Mouse (Mus musculus) thymus, postnatal 25 days (tissue): ENCODE measurements around the gene Ndc1.

Source experiments
- DNase-seq: peaks from one replicate; pipeline ENCODE4 v3.0.0; 2022

The Ndc1 gene

DNA sequence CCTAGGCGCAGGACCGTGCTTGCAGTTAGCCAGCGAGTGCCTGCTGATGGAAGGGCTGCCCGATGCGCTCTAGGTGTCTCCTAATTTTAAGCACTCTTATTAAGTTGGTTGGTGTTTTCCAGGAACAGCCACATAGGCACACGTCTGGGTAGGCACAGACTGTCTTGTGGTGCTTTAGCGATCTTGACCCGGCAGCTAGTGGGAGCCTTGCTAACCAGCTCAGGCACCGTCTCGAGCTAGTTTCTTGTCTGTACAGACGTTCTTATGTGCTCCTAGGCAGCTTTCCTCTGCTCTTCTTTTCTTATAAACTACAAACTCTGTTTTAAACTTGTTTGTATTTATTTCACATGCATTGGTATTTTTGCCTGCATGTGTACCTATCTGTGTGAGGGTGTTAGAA, 76.0 kb downstream of the Ndc1 start:
- DNase-seq, result no peak

DNA sequence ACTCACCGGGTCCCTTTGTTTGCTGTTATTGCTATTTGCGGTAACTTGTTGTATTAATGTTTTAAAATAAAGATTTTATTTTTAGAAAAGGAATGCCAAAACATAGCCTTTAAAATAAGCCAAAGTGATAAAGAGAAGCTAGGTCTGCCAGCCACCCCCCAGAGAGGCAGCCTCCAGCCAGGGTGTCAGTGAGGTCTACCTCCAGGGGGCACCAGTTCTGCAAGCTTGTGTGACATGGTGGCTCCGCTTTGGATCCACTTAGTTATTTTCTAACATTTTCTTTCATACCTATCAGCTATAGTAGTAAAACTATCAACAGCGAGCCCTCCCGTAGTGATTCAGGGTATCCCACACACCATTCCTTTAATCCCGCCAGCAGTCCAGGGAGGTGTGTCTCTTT, 80.9 kb downstream of the Ndc1 start:
- no peak for DNase-seq

DNA sequence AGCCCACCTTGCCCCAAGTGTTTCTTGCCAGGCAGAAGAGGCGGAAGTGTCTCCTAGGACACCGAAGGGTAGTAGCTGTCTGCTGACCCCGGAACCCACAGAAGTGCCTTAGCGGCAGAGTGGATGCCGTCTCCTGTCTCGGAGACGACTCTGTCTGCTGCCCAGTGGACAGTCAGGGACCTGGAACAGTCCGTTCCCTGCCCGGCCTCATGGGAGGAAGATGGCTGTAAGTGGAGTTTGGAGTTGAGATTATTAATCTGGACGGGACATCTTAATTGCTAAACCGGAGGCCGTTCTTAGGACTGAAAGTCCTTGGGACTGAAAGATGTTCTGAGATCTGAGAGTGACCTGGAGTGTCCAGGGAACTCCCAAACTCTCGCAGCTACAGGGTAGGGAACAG, 81.9 kb downstream of the Ndc1 start:
- no peak for DNase-seq

DNA sequence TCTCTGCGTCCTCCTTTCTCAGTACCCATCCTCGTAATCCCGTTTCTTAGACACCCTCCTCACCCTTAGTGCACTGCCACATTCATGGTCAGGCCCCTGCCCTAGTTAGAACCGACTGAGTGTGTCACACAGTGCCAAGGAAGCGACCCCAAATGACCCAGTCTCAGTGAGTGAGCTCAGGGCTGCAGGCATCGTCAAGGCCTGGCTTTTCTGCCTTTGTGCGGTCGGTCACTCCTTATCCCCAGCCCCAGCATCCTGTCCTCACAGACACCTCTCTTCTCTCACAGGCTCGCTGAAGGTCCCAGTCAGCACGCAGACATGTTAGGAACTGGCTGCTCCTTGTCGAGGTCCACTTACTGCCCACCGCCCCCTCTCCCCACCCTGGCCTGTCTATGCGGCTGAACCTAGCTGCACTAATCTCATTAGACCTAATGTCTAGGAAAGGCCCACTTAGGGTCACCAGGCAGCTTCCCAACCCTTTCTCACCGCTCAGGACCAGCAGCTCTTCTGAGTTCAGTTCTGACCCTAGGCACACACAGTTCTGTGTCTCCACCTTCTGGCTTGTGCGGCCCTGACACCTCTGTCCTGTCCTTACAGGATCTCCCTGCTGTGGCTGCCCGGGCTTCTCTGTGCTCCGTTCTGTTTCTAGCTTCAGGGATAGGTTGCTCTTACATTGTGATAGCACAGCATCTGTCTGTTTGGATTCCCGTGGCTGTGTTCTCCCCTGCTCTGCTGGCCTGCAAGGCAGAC, 84.9 kb downstream of the Ndc1 start:
- DNase-seq, result no peak

DNA sequence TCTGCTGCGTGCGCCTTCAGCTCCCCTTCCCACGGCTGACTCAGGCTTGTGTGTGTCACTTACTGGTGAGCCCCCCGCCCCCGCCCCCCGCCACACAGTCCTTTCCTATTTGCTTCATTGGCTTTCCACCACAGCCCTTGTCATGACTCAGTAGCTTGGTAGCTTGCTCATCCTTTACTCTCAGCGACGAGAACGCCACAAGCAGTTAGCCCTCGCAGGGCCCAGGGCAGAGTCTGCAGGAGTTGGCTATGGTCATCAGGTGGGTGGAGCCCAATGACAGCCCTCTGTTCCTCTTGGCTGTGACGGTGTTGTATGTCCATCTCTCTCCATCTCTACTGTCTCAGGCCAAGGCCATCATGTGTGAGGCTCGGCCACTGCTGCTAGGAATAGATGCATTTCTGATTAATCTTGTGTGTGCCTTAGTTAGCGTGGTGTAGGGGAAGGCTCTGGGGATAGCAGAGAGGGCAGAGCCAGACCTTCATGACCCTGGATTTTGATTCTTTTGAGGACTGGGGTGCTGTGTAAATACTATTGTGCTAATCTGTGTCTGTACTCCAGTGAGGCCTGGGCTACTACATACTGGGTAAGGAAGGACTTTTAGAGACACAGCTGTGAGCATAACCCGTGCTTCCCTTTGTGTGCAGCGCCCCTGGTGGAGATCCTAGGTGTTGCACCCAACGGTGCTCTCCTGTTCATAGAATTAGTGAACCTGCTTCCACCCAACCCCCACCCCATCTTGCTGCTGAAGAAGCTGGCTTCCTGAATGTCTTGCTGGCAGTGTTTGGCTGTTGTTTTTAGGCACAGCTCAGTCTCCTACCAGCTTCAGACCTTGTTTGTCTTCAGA, 85.8 kb downstream of the Ndc1 start:
- DNase-seq, result peak; percentile 93

DNA sequence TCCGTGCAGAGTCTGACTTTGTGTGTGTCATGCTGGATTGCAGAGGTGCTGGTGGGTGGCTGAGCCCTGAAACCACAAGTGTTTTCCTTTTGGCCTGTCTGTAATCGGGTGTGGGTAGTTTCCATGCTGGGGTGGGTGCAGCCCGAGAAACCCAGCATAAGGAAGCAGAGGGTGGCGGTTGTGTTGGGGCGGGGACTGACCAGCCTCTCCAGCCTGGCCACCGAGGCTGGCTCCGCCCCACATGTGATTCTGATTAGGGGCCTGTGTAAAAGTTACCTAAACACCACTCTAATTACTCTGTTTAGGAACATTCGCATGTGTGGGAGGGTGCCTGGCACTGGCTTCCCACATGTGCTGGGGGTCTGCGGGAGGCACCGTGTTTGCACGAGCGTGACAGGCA, 90.0 kb downstream of the Ndc1 start:
- DNase-seq, result no peak

DNA sequence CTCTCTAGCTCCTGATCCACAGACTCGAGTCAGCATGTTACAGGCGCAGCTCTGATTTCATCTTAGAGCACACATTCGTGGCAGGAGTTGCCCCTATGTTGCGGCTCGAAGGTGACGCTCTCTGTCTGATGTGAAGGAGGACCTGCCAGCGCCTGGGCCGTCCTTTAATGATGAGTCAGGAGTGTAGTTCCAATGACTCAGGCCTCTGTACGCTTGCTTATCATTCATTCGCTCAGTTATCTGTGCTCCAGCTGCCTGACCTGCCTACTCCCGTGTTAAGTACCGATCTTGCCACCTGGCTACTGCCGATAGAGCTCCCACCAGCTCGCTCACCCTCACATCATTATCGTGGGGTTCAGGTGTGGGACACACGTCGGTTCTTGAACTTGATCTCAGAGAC, 91.3 kb downstream of the Ndc1 start:
- no peak for DNase-seq

DNA sequence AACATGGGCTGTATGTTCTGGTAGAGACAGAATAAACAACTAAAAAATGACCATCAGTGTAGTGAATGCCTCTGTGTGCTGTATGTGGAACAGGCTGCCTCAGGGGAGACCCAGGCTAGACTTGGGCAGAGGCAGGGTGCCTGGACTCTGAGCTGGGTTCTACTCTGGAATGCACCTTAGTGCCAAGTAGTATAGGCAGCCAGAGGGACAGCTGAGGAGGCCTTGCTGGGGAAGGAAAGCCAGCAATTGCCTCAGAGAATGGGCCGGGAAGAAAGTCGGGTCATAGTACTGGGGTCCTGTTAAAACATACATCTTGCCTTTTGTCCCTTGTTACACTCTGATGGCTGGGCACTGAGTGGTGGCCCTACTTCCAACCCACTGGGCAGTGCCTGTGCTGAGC, 91.9 kb downstream of the Ndc1 start:
- no peak for DNase-seq

DNA sequence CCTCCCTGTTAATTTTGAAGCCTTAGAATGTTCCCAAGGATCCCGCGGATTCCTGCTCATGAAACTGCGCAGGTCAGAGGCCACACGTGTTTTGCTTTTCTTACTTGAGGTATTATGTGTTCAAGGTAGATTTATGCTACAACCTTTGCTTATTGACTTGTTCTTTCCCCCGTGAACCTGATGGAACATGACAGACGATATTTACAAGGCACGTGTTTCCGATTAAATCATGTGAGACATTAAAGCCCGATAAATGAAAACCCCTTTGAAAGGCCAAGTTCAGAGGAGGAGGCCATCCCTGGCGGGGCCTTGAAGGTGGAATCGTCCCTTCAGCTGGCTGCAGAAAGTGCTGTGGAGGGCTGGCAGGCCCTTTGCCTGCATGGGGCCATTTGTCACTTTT, 92.9 kb downstream of the Ndc1 start:
- DNase-seq, result no peak
